Mouse (Mus musculus) heart, embryonic 10.5 days (tissue): ENCODE data around the gene Gigyf1. TPM values are rescaled to one million over a fixed set of nuclear protein-coding genes. Genes with fewer than 3 reads are reported as not detected.

Source experiments
- DNase-seq: peaks from one replicate; pipeline ENCODE4 v3.0.0-alpha.2; 2017; ENCODE audit warnings: low spot score
- H3K27ac ChIP-seq: fragments of 300-500 bp; sonication (generic); 2 replicates; pipeline ENCODE4 v1.5.1; 2016; ENCODE audit warnings: mild to moderate bottlenecking
- H3K27me3 ChIP-seq: fragments of 300-500 bp; sonication (generic); 2 replicates; pipeline ENCODE4 v1.6.1; 2016; ENCODE audit warnings: mild to moderate bottlenecking; ENCODE audit not compliant: poor library complexity, insufficient read depth, severe bottlenecking
- H3K36me3 ChIP-seq: fragments of 300-500 bp; sonication (generic); 2 replicates; pipeline ENCODE4 v1.6.1; 2016; ENCODE audit warnings: mild to moderate bottlenecking, moderate library complexity
- H3K4me1 ChIP-seq: fragments of 300-500 bp; sonication (generic); 2 replicates; pipeline ENCODE4 v1.6.1; 2016; ENCODE audit warnings: mild to moderate bottlenecking
- H3K4me3 ChIP-seq: fragments of 300-500 bp; sonication (generic); 2 replicates; pipeline ENCODE4 v1.5.1; 2016; ENCODE audit warnings: mild to moderate bottlenecking, moderate library complexity
- H3K9me3 ChIP-seq: fragments of 300-500 bp; sonication (generic); 2 replicates; pipeline ENCODE4 v1.6.1; 2016; ENCODE audit warnings: mild to moderate bottlenecking, moderate library complexity
- WGBS: fragments of 180-500 bp; shearing (Covaris S2); methylation state at CpG from one replicate; pipeline ENCODE4 v1.1.7; 2016; 5-methylcytosine and 5-hydroxymethylcytosine counted together
- polyA plus RNA-seq: library from polyadenylated mRNA; unstranded; fragments of >200 nt; fragmentation: Nextera tagmentation; extraction: Ambion mirVana; gene quantifications from 2 replicates; pipeline ENCODE4 v1.2.1, GENCODE M21; 2016

Gene Gigyf1
- polyA plus RNA-seq = 8.0 and 10.8 TPM in 2 replicates

- Histone ChIP-seq H3K27me3 (no peaks in the 10 kb centered on the region), H3K9me3 (no peaks in the 10 kb centered on the region), H3K27ac (no peak within 1 kb of the TSS), H3K36me3 (peaks cover 66% of the 10 kb centered on the region), H3K4me3 (no peak within 1 kb of the TSS), H3K4me1 (peaks cover 13% of the 10 kb centered on the region)
- no peak for DNase-seq
- WGBS = 77% methylated on average over 5 of the region's 5 CpGs
Observed at GRCm38 (mm10) chr5:137518436-137518835, at the start of gene Gigyf1. Gene Gigyf1, plus strand, starts transcription at chr5:137518548.

GRCm38 (mm10) chr5:137472252-137472904 lies 46.0 kb upstream of the Gigyf1 start:
- no peaks in the 10 kb centered on the region for H3K36me3 ChIP-seq
- no peak overlapping the region for H3K27ac ChIP-seq
- H3K9me3 ChIP-seq = no peaks in the 10 kb centered on the region
- no peaks in the 10 kb centered on the region; the same call in 1 of the 2 replicates for H3K27me3 ChIP-seq
- peaks cover 8% of the 10 kb centered on the region; the same call in 1 of the 2 replicates for H3K4me1 ChIP-seq
- no peak for DNase-seq
- WGBS = 63% methylated on average over 5 of the region's 5 CpGs
- H3K4me3 ChIP-seq = no peak overlapping the region

- Histone ChIP-seq H3K4me3 (no peak overlapping the region), H3K36me3 (no peaks in the 10 kb centered on the region), H3K4me1 (peaks cover 8% of the 10 kb centered on the region; the same call in 1 of the 2 replicates), H3K27me3 (no peaks in the 10 kb centered on the region; the same call in 1 of the 2 replicates), H3K27ac (no peak overlapping the region), H3K9me3 (no peaks in the 10 kb centered on the region)
- no peak for DNase-seq
- WGBS = 53% methylated on average over 2 of the region's 2 CpGs
Observed at GRCm38 (mm10) chr5:137474351-137474750, 44.0 kb upstream of the Gigyf1 start.

GRCm38 (mm10) chr5:137476964-137477363 lies 41.4 kb upstream of the Gigyf1 start, which contains the start of gene Zan:
Gene Zan, minus strand, starts transcription at chr5:137477064.
- Histone ChIP-seq H3K36me3 (no peaks in the 10 kb centered on the region), H3K4me1 (0 out of 2 replicates have a peak, but pooled peaks cover 7% of the 10 kb centered on the region), H3K27me3 (no peaks in the 10 kb centered on the region; the same call in 1 of the 2 replicates), H3K4me3 (no peak within 1 kb of the TSS), H3K9me3 (no peaks in the 10 kb centered on the region), H3K27ac (no peak within 1 kb of the TSS)
- 79% methylated on average over 5 of the region's 5 CpGs for WGBS
- no peak for DNase-seq

GRCm38 (mm10) chr5:137481138-137481537 lies 37.2 kb upstream of the Gigyf1 start:
- Histone ChIP-seq H3K9me3 (no peaks in the 10 kb centered on the region), H3K36me3 (no peaks in the 10 kb centered on the region), H3K4me1 (peaks cover 14% of the 10 kb centered on the region), H3K4me3 (no peak overlapping the region), H3K27me3 (peaks cover 34% of the 10 kb centered on the region), H3K27ac (no peak overlapping the region)
- peak; percentile 76 for DNase-seq

GRCm38 (mm10) chr5:137481897-137482296 lies 36.5 kb upstream of the Gigyf1 start:
- H3K27me3 ChIP-seq = peaks cover 41% of the 10 kb centered on the region
- H3K9me3 ChIP-seq = no peaks in the 10 kb centered on the region
- H3K4me1 ChIP-seq = peaks cover 14% of the 10 kb centered on the region
- H3K27ac ChIP-seq = no peak overlapping the region
- no peak overlapping the region for H3K4me3 ChIP-seq
- WGBS = 44% methylated on average over 8 of the region's 8 CpGs
- DNase-seq = no peak
- no peaks in the 10 kb centered on the region for H3K36me3 ChIP-seq

GRCm38 (mm10) chr5:137485071-137485850 lies 33.1 kb upstream of the Gigyf1 start:
- Histone ChIP-seq H3K4me1 (peaks cover 14% of the 10 kb centered on the region), H3K27ac (no peak overlapping the region), H3K36me3 (no peaks in the 10 kb centered on the region), H3K4me3 (peak overlapping the region; percentile 53), H3K9me3 (no peaks in the 10 kb centered on the region), H3K27me3 (peaks cover 45% of the 10 kb centered on the region)
- 10% methylated on average over 30 of the region's 30 CpGs for WGBS
- no peak for DNase-seq

- Histone ChIP-seq H3K36me3 (no peaks in the 10 kb centered on the region), H3K4me3 (peak overlapping the region; percentile 53), H3K27me3 (peaks cover 45% of the 10 kb centered on the region), H3K9me3 (no peaks in the 10 kb centered on the region), H3K27ac (no peak overlapping the region), H3K4me1 (peaks cover 14% of the 10 kb centered on the region)
- WGBS = 4% methylated on average over 17 of the region's 17 CpGs
- DNase-seq = no peak
Observed at GRCm38 (mm10) chr5:137485851-137486155, 32.5 kb upstream of the Gigyf1 start.

- Histone ChIP-seq H3K4me1 (peaks cover 9% of the 10 kb centered on the region), H3K4me3 (no peak overlapping the region), H3K27me3 (peaks cover 45% of the 10 kb centered on the region), H3K36me3 (no peaks in the 10 kb centered on the region), H3K9me3 (no peaks in the 10 kb centered on the region), H3K27ac (no peak overlapping the region)
- WGBS = 79% methylated on average over 7 of the region's 7 CpGs
- DNase-seq = no peak
Observed at GRCm38 (mm10) chr5:137487616-137488015, 30.7 kb upstream of the Gigyf1 start.

GRCm38 (mm10) chr5:137491559-137491958 lies 26.8 kb upstream of the Gigyf1 start:
- Histone ChIP-seq H3K27me3 (peaks cover 7% of the 10 kb centered on the region), H3K36me3 (no peaks in the 10 kb centered on the region), H3K4me1 (no peaks in the 10 kb centered on the region), H3K27ac (no peak overlapping the region), H3K4me3 (no peak overlapping the region), H3K9me3 (no peaks in the 10 kb centered on the region)
- 56% methylated on average over 4 of the region's 4 CpGs for WGBS
- DNase-seq = no peak

GRCm38 (mm10) chr5:137493831-137494230 lies 24.5 kb upstream of the Gigyf1 start:
- no peak for DNase-seq
- H3K36me3 ChIP-seq = no peaks in the 10 kb centered on the region
- H3K4me3 ChIP-seq = no peak overlapping the region
- WGBS = 71% methylated on average over 13 of the region's 13 CpGs
- H3K27ac ChIP-seq = no peak overlapping the region
- no peaks in the 10 kb centered on the region for H3K9me3 ChIP-seq
- H3K27me3 ChIP-seq = no peaks in the 10 kb centered on the region
- H3K4me1 ChIP-seq = no peaks in the 10 kb centered on the region

GRCm38 (mm10) chr5:137500186-137500585 lies 18.2 kb upstream of the Gigyf1 start:
- WGBS = 88% methylated on average over 7 of the region's 7 CpGs
- Histone ChIP-seq H3K36me3 (peaks cover 12% of the 10 kb centered on the region; the same call in 1 of the 2 replicates), H3K27me3 (no peaks in the 10 kb centered on the region), H3K4me1 (peaks cover 12% of the 10 kb centered on the region; the same call in 1 of the 2 replicates), H3K9me3 (no peaks in the 10 kb centered on the region), H3K27ac (no peak overlapping the region), H3K4me3 (no peak overlapping the region)
- no peak for DNase-seq
